Mouse (Mus musculus) forebrain, postnatal 0 days (tissue): ENCODE results near the gene Stt3b. TPM values are rescaled to one million over a fixed set of nuclear protein-coding genes. Genes with fewer than 3 reads are reported as not detected.

ENCODE experiments used
- ATAC-seq: fragments of 200-750 bp; cut with Nextera tagmentation; 2 replicates; pipeline ENCODE4 v1.8.0; 2017; ENCODE audit warnings: mild to moderate bottlenecking, moderate library complexity
- DNase-seq: peaks from one replicate; pipeline ENCODE4 v3.0.0-alpha.2; 2015
- H3K27ac ChIP-seq: fragments of 300-500 bp; sonication (generic); 2 replicates; pipeline ENCODE4 v1.5.1; 2014; ENCODE audit warnings: low read depth, mild to moderate bottlenecking, antibody characterized with exemption, low read length, moderate library complexity, mixed read lengths
- H3K27me3 ChIP-seq: fragments of 300-500 bp; sonication (generic); 2 replicates; pipeline ENCODE4 v1.6.1; 2014; ENCODE audit warnings: mild to moderate bottlenecking, low read length, mixed read lengths; ENCODE audit not compliant: insufficient read depth
- H3K36me3 ChIP-seq: fragments of 300-500 bp; sonication (generic); 2 replicates; pipeline ENCODE4 v1.6.1; 2014; ENCODE audit warnings: mild to moderate bottlenecking, moderate library complexity; ENCODE audit not compliant: insufficient read depth
- H3K4me1 ChIP-seq: fragments of 300-500 bp; sonication (generic); 2 replicates; pipeline ENCODE4 v1.6.1; 2014; ENCODE audit warnings: antibody characterized with exemption; ENCODE audit not compliant: insufficient read depth
- H3K4me2 ChIP-seq: fragments of 300-500 bp; sonication (generic); 2 replicates; pipeline ENCODE4 v1.6.1; 2014; ENCODE audit warnings: low read depth, mild to moderate bottlenecking, moderate library complexity
- H3K4me3 ChIP-seq: fragments of 300-500 bp; sonication (generic); 2 replicates; pipeline ENCODE4 v1.5.1; 2014; ENCODE audit warnings: low read depth, low read length, mixed read lengths
- H3K9ac ChIP-seq: fragments of 300-500 bp; sonication (generic); 2 replicates; pipeline ENCODE4 v1.6.1; 2014; ENCODE audit warnings: mild to moderate bottlenecking
- H3K9me3 ChIP-seq: fragments of 300-500 bp; sonication (generic); 2 replicates; pipeline ENCODE4 v1.6.1; 2016; ENCODE audit warnings: low read length
- CTCF ChIP-seq: sonication (generic); IDR thresholded peaks from 2 replicates; pipeline ENCODE4 v1.5.1; 2016; ENCODE audit warnings: antibody characterized with exemption, control low read depth, low read depth
- WGBS: fragments of 180-500 bp; shearing (Covaris S2); extraction: QIAGEN DNeasy Blood & Tissue Kit; methylation state at CpG from one replicate; pipeline ENCODE4 v1.1.7; 2014; 5-methylcytosine and 5-hydroxymethylcytosine counted together
- polyA plus RNA-seq: library from polyadenylated mRNA; unstranded; fragments of >200 nt; fragmentation: Nextera tagmentation; extraction: Ambion mirVana; gene quantifications from 2 replicates; pipeline ENCODE4 v1.2.1, GENCODE M21; 2015
- total RNA-seq: library from RNA; depleted of rRNA; stranded (reverse); fragments of >200 nt; gene quantifications from 2 replicates; pipeline ENCODE4 v1.2.3, GENCODE M21; 2014

Stt3b gene
- total and polyA plus RNA-seq, 2 experiments from 2014 or later = 53.5 to 73.3 TPM

DNA sequence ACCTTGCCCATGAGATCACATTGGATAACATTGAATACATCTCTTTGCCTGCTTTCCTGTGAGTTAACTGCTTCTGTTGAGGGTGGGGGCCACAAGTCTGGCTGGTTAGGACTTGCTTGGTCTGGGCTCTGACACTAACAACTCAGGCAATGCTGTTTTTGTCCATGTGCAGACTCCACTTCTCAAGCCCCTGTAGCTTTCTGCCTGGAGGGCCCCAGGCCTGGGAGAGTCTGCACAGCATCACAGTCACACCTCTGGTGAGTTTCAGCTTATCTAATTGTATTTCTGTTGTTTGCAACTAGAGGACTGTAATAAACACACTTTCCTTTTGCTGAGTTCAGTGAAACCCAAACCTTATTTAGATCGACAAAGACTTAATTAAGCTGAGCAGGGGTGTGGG, 38.9 kb upstream of the Stt3b start:
- no peak for TF ChIP-seq CTCF
- no peak for DNase-seq
- H3K27me3 ChIP-seq = no peaks in the 10 kb centered on the region

GRCm38 (mm10) chr9:115344930-115345329, 34.7 kb upstream of the Stt3b start:
- H3K4me2 ChIP-seq = no peak overlapping the region
- no peak overlapping the region for H3K9ac ChIP-seq
- no peaks in the 10 kb centered on the region for H3K9me3 ChIP-seq
- H3K36me3 ChIP-seq = no peaks in the 10 kb centered on the region
- no peak for DNase-seq
- TF ChIP-seq CTCF = no peak
- H3K4me3 ChIP-seq = no peak overlapping the region
- WGBS = 90% methylated on average over 3 of the region's 3 CpGs
- no peaks in the 10 kb centered on the region for H3K4me1 ChIP-seq
- no peaks in the 10 kb centered on the region for H3K27me3 ChIP-seq
- H3K27ac ChIP-seq = no peak overlapping the region
- no peak for ATAC-seq

More for the DNA sequence above, 38.9 kb upstream of the Stt3b start:
- no peak overlapping the region for H3K4me2 ChIP-seq
- no peak overlapping the region for H3K4me3 ChIP-seq
- no peak overlapping the region for H3K9ac ChIP-seq
- H3K36me3 ChIP-seq = no peaks in the 10 kb centered on the region
- H3K9me3 ChIP-seq = no peaks in the 10 kb centered on the region
- 42% methylated on average over 1 of the region's 1 CpGs for WGBS
- no peak overlapping the region for H3K27ac ChIP-seq
- H3K4me1 ChIP-seq = no peaks in the 10 kb centered on the region
- no peak for ATAC-seq

DNA sequence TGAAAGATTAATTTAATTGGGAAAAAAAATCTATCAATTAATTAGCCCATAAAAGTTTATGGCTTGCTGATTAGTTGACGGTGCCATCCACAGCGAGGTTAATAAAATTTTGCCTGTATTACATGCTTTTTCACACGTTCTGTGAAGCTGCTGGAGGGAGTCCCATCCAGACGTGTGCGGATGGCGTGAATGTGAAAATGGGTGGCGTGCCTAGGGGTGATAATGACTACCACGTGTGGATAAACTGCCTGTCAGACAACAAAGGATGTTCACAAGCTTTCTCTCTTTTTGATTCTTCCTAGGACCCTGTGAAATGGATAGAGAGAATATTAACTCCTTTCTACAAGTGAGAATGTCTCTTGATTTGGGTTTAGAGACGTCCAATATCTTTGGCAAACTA, 31.4 kb upstream of the Stt3b start:
- DNase-seq (no peak), ATAC-seq (no peak)

GRCm38 (mm10) chr9:115340212-115340815, 30.1 kb upstream of the Stt3b start:
- Histone ChIP-seq H3K9ac (no peak overlapping the region), H3K27ac (no peak overlapping the region), H3K36me3 (no peaks in the 10 kb centered on the region), H3K4me1 (peaks cover 2% of the 10 kb centered on the region; the same call in 1 of the 2 replicates), H3K4me2 (no peak overlapping the region), H3K27me3 (no peaks in the 10 kb centered on the region), H3K9me3 (no peaks in the 10 kb centered on the region), H3K4me3 (no peak overlapping the region)
- no peak for TF ChIP-seq CTCF
- no peak for DNase-seq
- WGBS = 33% methylated on average over 12 of the region's 12 CpGs
- ATAC-seq = no peak

More for the DNA sequence above, 31.4 kb upstream of the Stt3b start:
- peaks cover 2% of the 10 kb centered on the region; the same call in 1 of the 2 replicates for H3K4me1 ChIP-seq
- no peaks in the 10 kb centered on the region for H3K36me3 ChIP-seq
- H3K27ac ChIP-seq = no peak overlapping the region
- no peak for TF ChIP-seq CTCF
- no peak overlapping the region for H3K9ac ChIP-seq
- H3K9me3 ChIP-seq = no peaks in the 10 kb centered on the region
- H3K27me3 ChIP-seq = no peaks in the 10 kb centered on the region
- 46% methylated on average over 9 of the region's 9 CpGs for WGBS
- H3K4me3 ChIP-seq = no peak overlapping the region
- no peak overlapping the region for H3K4me2 ChIP-seq

DNA sequence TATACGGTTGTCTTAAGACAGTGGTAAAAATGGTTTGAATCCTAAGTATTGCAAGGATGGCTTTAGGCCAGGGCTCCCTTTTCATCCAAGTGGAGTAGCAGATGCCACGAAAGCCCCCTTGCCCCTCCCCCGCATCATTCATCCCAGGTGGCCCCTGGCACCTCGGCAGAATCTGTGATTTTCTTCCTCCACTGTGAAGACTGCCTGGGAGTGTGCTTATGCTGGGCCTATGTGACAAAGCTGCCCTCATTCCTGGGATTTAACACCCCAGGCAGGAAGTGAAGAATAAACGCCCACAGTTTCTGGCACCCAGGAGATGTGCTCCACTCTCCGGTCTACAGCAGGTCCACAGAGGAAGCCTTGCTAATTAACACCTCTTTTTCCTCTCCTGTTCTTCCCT, 28.6 kb upstream of the Stt3b start:
- ATAC-seq = peak; percentile 48

GRCm38 (mm10) chr9:115333016-115333415, 22.8 kb upstream of the Stt3b start:
- Histone ChIP-seq H3K9ac (no peak overlapping the region), H3K4me2 (no peak overlapping the region), H3K4me1 (0 out of 2 replicates have a peak, but pooled peaks cover 3% of the 10 kb centered on the region), H3K4me3 (no peak overlapping the region), H3K36me3 (no peaks in the 10 kb centered on the region), H3K9me3 (no peaks in the 10 kb centered on the region), H3K27me3 (no peaks in the 10 kb centered on the region), H3K27ac (no peak overlapping the region)
- DNase-seq (no peak), ATAC-seq (no peak)
- 67% methylated on average over 12 of the region's 12 CpGs for WGBS
- TF ChIP-seq CTCF = no peak

More for the DNA sequence above, 28.6 kb upstream of the Stt3b start:
- Histone ChIP-seq H3K4me2 (no peak overlapping the region), H3K36me3 (no peaks in the 10 kb centered on the region), H3K27ac (no peak overlapping the region), H3K27me3 (no peaks in the 10 kb centered on the region), H3K9ac (no peak overlapping the region), H3K4me3 (no peak overlapping the region), H3K4me1 (peaks cover 2% of the 10 kb centered on the region; the same call in 1 of the 2 replicates), H3K9me3 (no peaks in the 10 kb centered on the region)
- WGBS = 27% methylated on average over 6 of the region's 6 CpGs
- peak; percentile 61 for DNase-seq
- TF ChIP-seq CTCF = no peak

GRCm38 (mm10) chr9:115332339-115332738, 22.1 kb upstream of the Stt3b start:
- no peak overlapping the region for H3K4me2 ChIP-seq
- no peak for TF ChIP-seq CTCF
- H3K9me3 ChIP-seq = no peaks in the 10 kb centered on the region
- ATAC-seq = no peak
- no peaks in the 10 kb centered on the region for H3K27me3 ChIP-seq
- H3K36me3 ChIP-seq = no peaks in the 10 kb centered on the region
- 82% methylated on average over 7 of the region's 7 CpGs for WGBS
- H3K4me1 ChIP-seq = 0 out of 2 replicates have a peak, but pooled peaks cover 3% of the 10 kb centered on the region
- no peak overlapping the region for H3K27ac ChIP-seq
- DNase-seq = no peak
- no peak overlapping the region for H3K4me3 ChIP-seq
- no peak overlapping the region for H3K9ac ChIP-seq
